Mouse (Mus musculus): ENCODE results near the gene Gm28551. TPM values are rescaled to one million over a fixed set of nuclear protein-coding genes. Genes with fewer than 3 reads are reported as not detected.

The Gm28551 gene
- total and polyA plus RNA-seq, 3 experiments = 0.04 to 1.1 TPM; not detected in 1

DNA sequence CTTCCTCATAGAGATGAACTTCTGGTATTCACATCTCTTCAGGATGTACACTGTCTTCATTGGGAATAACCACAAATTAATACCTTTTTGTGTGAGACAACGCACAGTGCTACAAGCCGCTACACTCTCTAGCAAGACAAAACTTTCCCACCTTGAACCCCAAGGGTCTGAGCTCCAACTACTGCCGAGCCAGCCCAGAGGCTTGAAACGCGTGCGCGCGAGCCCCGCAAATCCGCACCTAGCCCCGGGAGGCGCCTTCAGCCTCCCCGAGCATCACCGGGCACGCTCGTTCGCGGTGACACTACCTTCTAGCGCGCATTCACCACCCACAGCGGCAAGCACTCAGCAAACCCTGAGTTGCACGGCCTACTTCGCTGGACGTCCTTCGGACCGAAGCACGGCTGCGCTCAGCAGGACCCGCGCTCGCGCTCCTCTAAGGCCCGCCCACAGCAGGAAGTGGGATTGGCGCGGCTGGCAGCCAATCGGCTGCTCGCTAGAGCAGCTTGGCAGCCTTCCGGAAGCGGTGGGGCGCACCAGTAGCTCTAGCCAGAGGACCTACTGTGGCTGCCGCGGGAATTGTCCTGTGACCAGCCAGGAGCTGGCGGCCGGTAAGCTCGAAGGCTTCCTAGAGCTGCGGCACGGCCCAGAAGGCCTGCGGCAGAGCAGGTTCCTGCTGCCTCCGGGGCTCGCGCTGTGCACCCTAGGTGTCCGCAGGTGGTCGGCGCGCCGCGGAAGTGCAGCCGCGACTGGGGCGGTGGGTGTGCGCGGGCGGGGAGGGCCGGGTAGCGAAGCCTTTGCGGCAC is 55.7 kb downstream of the Gm28551 start, which contains the start of the genes Pms1, Ormdl1 and Gm28778 (continued):
- TF ChIP-seq GABPA (IDR thresholded peaks at IDR 0.05; ENCODE audit: insufficient replicate concordance, low read depth, low read length) = no peak
- peak; percentile 57; the same call in 1 of the 2 replicates for TF ChIP-seq MEF2A (IDR thresholded peaks at IDR 0.05; ENCODE audit: borderline replicate concordance, low read depth, low read length)
- peak; percentile 70 for TF ChIP-seq CHD2 (IDR thresholded peaks at IDR 0.05; ENCODE audit: low read length)
- TF ChIP-seq ZMIZ1 (IDR thresholded peaks at IDR 0.05; ENCODE audit: low read depth, low read length) = peak; percentile 95
- TF ChIP-seq RCOR1 (conservative IDR thresholded peaks at IDR 0.05; ENCODE audit: low read depth, low read length) = no peak
- TF ChIP-seq ELF1 (IDR thresholded peaks at IDR 0.05; ENCODE audit: low read depth, low read length) = peak; percentile 95
- no peak for TF ChIP-seq JUN (IDR thresholded peaks at IDR 0.05; ENCODE audit: insufficient read depth, low read depth, low read length)
- TF ChIP-seq EP300 (IDR thresholded peaks at IDR 0.05; ENCODE audit: low read length) = no peak
- TF ChIP-seq MAFK (IDR thresholded peaks at IDR 0.05; ENCODE audit: insufficient replicate concordance, low read length) = no peak
- peak; percentile 55 for TF ChIP-seq ZKSCAN1 (IDR thresholded peaks at IDR 0.05; ENCODE audit: borderline replicate concordance, low read depth, low read length)
- TF ChIP-seq IRF4 (IDR thresholded peaks at IDR 0.05; ENCODE audit: low read depth, low read length) = peak; percentile 50; the same call in 1 of the 2 replicates
- TF ChIP-seq MAX (IDR thresholded peaks at IDR 0.05; ENCODE audit: low read length) = no peak; the same call in 1 of the 2 replicates
- TF ChIP-seq MYC (IDR thresholded peaks at IDR 0.05; ENCODE audit: low read depth, low read length) = 0 out of 2 replicates have a peak, but pooled peaks have one; percentile 48
- peak; percentile 65 for TF ChIP-seq UBTF (IDR thresholded peaks at IDR 0.05; ENCODE audit: low read depth, low read length)
- TF ChIP-seq SMC3 (IDR thresholded peaks at IDR 0.05; ENCODE audit: low read depth, low read length) = no peak
- TF ChIP-seq HCFC1 (IDR thresholded peaks at IDR 0.05; ENCODE audit: low read depth, low read length) = peak; percentile 66

DNA sequence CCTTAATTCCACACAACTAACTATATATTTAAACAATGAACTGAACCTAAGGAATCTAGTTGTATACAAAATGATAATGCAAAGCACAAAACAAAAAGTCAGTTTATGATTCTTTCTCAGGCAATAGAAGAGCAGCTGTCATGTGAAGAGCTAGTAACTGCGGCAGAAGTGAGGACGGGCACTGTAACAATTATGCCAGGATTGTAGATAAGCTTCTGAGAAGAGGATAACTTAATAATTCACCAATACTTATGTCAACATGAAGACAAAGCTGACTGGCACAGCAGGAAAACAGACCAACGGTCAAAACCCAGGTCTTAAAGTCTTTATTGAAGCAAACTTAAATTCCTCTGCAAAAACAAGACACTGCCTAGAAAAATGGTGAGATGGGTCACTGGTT is 61.3 kb downstream of the Gm28551 start:
- no peak overlapping the region for H3K27ac ChIP-seq (ENCODE audit: insufficient read depth, low read depth)
- no peak for TF ChIP-seq UBTF (IDR thresholded peaks at IDR 0.05; ENCODE audit: low read depth, low read length)
- TF ChIP-seq MYC (IDR thresholded peaks at IDR 0.05; ENCODE audit: low read depth, low read length) = no peak
- no peak for TF ChIP-seq EP300 (IDR thresholded peaks at IDR 0.05; ENCODE audit: low read length)
- TF ChIP-seq ELF1 (IDR thresholded peaks at IDR 0.05; ENCODE audit: low read depth, low read length) = no peak
- TF ChIP-seq ZC3H11A (IDR thresholded peaks at IDR 0.05; ENCODE audit: low read depth, low read length) = no peak
- TF ChIP-seq JUN (IDR thresholded peaks at IDR 0.05; ENCODE audit: insufficient read depth, low read depth, low read length) = no peak
- TF ChIP-seq ETS1 (conservative IDR thresholded peaks at IDR 0.05; ENCODE audit: low read depth, low read length) = no peak
- no peak for TF ChIP-seq RCOR1 (conservative IDR thresholded peaks at IDR 0.05; ENCODE audit: low read depth, low read length)
- no peak for TF ChIP-seq PAX5 (IDR thresholded peaks at IDR 0.05; ENCODE audit: low read length)
- TF ChIP-seq TCF12 (IDR thresholded peaks at IDR 0.05; ENCODE audit: low read depth, low read length) = no peak
- no peak for TF ChIP-seq JUND (conservative IDR thresholded peaks at IDR 0.05; ENCODE audit: low read depth, low read length)
- in situ Hi-C loops (cut with MboI; ENCODE audit: low pct_ligation_motif_present, low pct_unique_long_range_greater_than_20kb, low sequenced_read_pairs) = no loop called here
- H3K36me3 ChIP-seq (replicated peaks in 1 of 2; ENCODE audit: control insufficient read depth in 1 of 2, insufficient read depth in 1 of 2, low read length in 1 of 2) = peaks cover 4 to 45% of the 10 kb centered on the region in 2 experiments
- H3K4me3 ChIP-seq (replicated peaks in 1 of 3; ENCODE audit: low read depth in 2 of 3, low read length in 2 of 3, poor library complexity in 1 of 3) = no peak overlapping the region
- no peaks in the 10 kb centered on the region for H3K9me3 ChIP-seq (replicated peaks; ENCODE audit: low read length)
- H3K4me1 ChIP-seq (ENCODE audit: control insufficient read depth in 1 of 2, insufficient read depth in 2 of 2) = peaks cover 0 to 17% of the 10 kb centered on the region in 2 experiments; a peak in 2 of 4 replicates
- peaks cover 6% of the 10 kb centered on the region; the same call in 1 of the 2 replicates for H3K79me2 ChIP-seq (replicated peaks; ENCODE audit: control insufficient read depth, extremely low read depth, insufficient read depth, poor library complexity, severe bottlenecking)
- dilution Hi-C loops (cut with MboI; ENCODE audit: extremely low pct_ligation_motif_present, extremely low pct_unique_long_range_greater_than_20kb, low sequenced_read_pairs) = no loop called here
- no peak for DNase-seq (ENCODE audit: extremely low read depth)
- H3K27me3 ChIP-seq (replicated peaks) = no peaks in the 10 kb centered on the region
- H3K4me2 ChIP-seq (ENCODE audit: insufficient read depth, low read depth, poor library complexity, severe bottlenecking) = no peak overlapping the region
- H3K9ac ChIP-seq (ENCODE audit: insufficient read depth, low read depth) = no peak overlapping the region

Other genes starting within 250 kb of the Gm28551 start
- not detected in 2 replicates for gene 1700019A02Rik, start 165.0 kb downstream of the Gm28551 start, total RNA-seq (2012; rRNA removed)
- gene 1700019A02Rik, start 165.0 kb downstream of the Gm28551 start, total RNA-seq (2014; rRNA removed) = not detected in 2 replicates
- not detected in 2 replicates for gene 1700019A02Rik, start 165.0 kb downstream of the Gm28551 start, polyA plus RNA-seq (2012; ENCODE audit: insufficient read length, low read depth)
- 16.8 and 19.5 TPM in 2 replicates for gene Pms1, start 55.6 kb downstream of the Gm28551 start, total RNA-seq (2012; rRNA removed)
- 23.2 and 25.3 TPM in 2 replicates for gene Pms1, start 55.6 kb downstream of the Gm28551 start, total RNA-seq (2014; rRNA removed)
- 16.1 and 16.7 TPM in 2 replicates for gene Pms1, start 55.6 kb downstream of the Gm28551 start, polyA plus RNA-seq (2012; ENCODE audit: insufficient read length, low read depth)
- 21.6 and 24.8 TPM in 2 replicates for gene Ormdl1, start 55.6 kb downstream of the Gm28551 start, total RNA-seq (2012; rRNA removed)
- gene Ormdl1, start 55.6 kb downstream of the Gm28551 start, total RNA-seq (2014; rRNA removed) = 62.2 and 69.0 TPM in 2 replicates
- gene Ormdl1, start 55.6 kb downstream of the Gm28551 start, polyA plus RNA-seq (2012; ENCODE audit: insufficient read length, low read depth) = 23.2 and 24.3 TPM in 2 replicates
- not detected in 2 replicates for gene Gm28778, start 55.6 kb downstream of the Gm28551 start, total RNA-seq (2012; rRNA removed)
- not detected in 2 replicates for gene Gm28778, start 55.6 kb downstream of the Gm28551 start, total RNA-seq (2014; rRNA removed)
- 1.5 TPM in 1 of 2 replicates, not detected in the other for gene Gm28778, start 55.6 kb downstream of the Gm28551 start, polyA plus RNA-seq (2012; ENCODE audit: insufficient read length, low read depth)
- 11.3 and 15.5 TPM in 2 replicates for gene Osgepl1, start 39.0 kb downstream of the Gm28551 start, total RNA-seq (2012; rRNA removed)
- gene Osgepl1, start 39.0 kb downstream of the Gm28551 start, total RNA-seq (2014; rRNA removed) = 33.2 and 35.3 TPM in 2 replicates
- 13.1 and 15.1 TPM in 2 replicates for gene Osgepl1, start 39.0 kb downstream of the Gm28551 start, polyA plus RNA-seq (2012; ENCODE audit: insufficient read length, low read depth)
- not detected in 2 replicates for gene Asdurf, start within 50 bp of the Gm28551 start, total RNA-seq (2012; rRNA removed)
- 120 and 190 TPM in 2 replicates for gene Asdurf, start within 50 bp of the Gm28551 start, total RNA-seq (2014; rRNA removed)
- 8.5 and 41.2 TPM in 2 replicates for gene Asdurf, start within 50 bp of the Gm28551 start, polyA plus RNA-seq (2012; ENCODE audit: insufficient read length, low read depth)
- 76.3 and 81.0 TPM in 2 replicates for gene Asnsd1, start 85 bp upstream of the Gm28551 start, total RNA-seq (2012; rRNA removed)
- gene Asnsd1, start 85 bp upstream of the Gm28551 start, total RNA-seq (2014; rRNA removed) = 135 and 168 TPM in 2 replicates
- 159 and 165 TPM in 2 replicates for gene Asnsd1, start 85 bp upstream of the Gm28551 start, polyA plus RNA-seq (2012; ENCODE audit: insufficient read length, low read depth)

All from CH12.LX (cell line).